Mouse (Mus musculus) MEL (cell line): Measurements from ENCODE around the gene Npas3. TPM values are rescaled to one million over a fixed set of nuclear protein-coding genes. Genes with fewer than 3 reads are reported as not detected.

Experiments
- DNase-seq: peaks from one replicate; pipeline ENCODE4 v3.0.0; 2011; ENCODE audit warnings: low read depth, low spot score
- H3K27ac ChIP-seq: 2 replicates; pipeline ENCODE4 v1.5.1; 2012; ENCODE audit warnings: low read depth, mild to moderate bottlenecking, control low read depth, low read length, moderate library complexity; ENCODE audit not compliant: control insufficient read depth
- H3K27me3 ChIP-seq, 2 experiments: fragments of 150-350 bp in 1 of 2; sonication (generic) in 1 of 2; 2 replicates each; pipeline ENCODE4 v1.6.1; 2012; ENCODE audit warnings: low read length in 2 of 2, mild to moderate bottlenecking in 2 of 2, improper control_type of control experiment in 1 of 2, moderate library complexity in 1 of 2; ENCODE audit not compliant: insufficient read depth in 2 of 2, control insufficient read depth in 1 of 2
- H3K36me3 ChIP-seq, 2 experiments: 2 replicates each; pipeline ENCODE4 v1.6.1; 2012 to 2014; ENCODE audit warnings: low read length in 2 of 2, improper control_type of control experiment in 1 of 2, inconsistent platforms in 1 of 2, mild to moderate bottlenecking in 1 of 2; ENCODE audit not compliant: insufficient read depth in 2 of 2, control insufficient read depth in 1 of 2
- H3K4me1 ChIP-seq, 2 experiments: fragments of 150-350 bp in 1 of 2; sonication (generic) in 1 of 2; 2 replicates each; pipeline ENCODE4 v1.6.1; 2012; ENCODE audit warnings: low read length in 2 of 2, improper control_type of control experiment in 1 of 2, mild to moderate bottlenecking in 1 of 2; ENCODE audit not compliant: insufficient read depth in 2 of 2, control insufficient read depth in 1 of 2
- H3K4me3 ChIP-seq, 2 experiments: fragments of 150-350 bp in 1 of 2; sonication (generic) in 1 of 2; 2 replicates each; pipeline ENCODE4 v1.5.1; 2012; ENCODE audit warnings: low read depth in 2 of 2, low read length in 2 of 2, mild to moderate bottlenecking in 2 of 2, moderate library complexity in 2 of 2, control low read depth in 1 of 2, improper control_type of control experiment in 1 of 2; ENCODE audit not compliant: control insufficient read depth in 1 of 2, insufficient read depth in 1 of 2
- H3K79me2 ChIP-seq: 2 replicates; pipeline ENCODE4 v1.6.1; 2012; ENCODE audit warnings: mild to moderate bottlenecking, low read length, moderate library complexity; ENCODE audit not compliant: control insufficient read depth, poor library complexity, insufficient read depth
- H3K9ac ChIP-seq: 2 replicates; pipeline ENCODE4 v1.6.1; 2012; ENCODE audit warnings: low read depth, mild to moderate bottlenecking, control low read depth, low read length, moderate library complexity; ENCODE audit not compliant: control insufficient read depth, poor library complexity, severe bottlenecking
- H3K9me3 ChIP-seq: fragments of 150-350 bp; sonication (generic); replicated peaks from 2 replicates; pipeline ENCODE4 v1.6.1; 2012; ENCODE audit warnings: mild to moderate bottlenecking, low read length, improper control_type of control experiment, moderate library complexity; ENCODE audit not compliant: insufficient read depth
- CHD2 ChIP-seq: IDR thresholded peaks from 2 replicates; pipeline ENCODE4 v1.6.1; 2011; ENCODE audit warnings: low read length, improper control_type of control experiment
- CTCF ChIP-seq, 3 experiments: IDR thresholded peaks in 2 of 3; conservative IDR thresholded peaks in 1 of 3; 2 replicates each; pipeline ENCODE4 v1.5.1; 2011 to 2012; ENCODE audit warnings: low read length in 3 of 3, low read depth in 2 of 3, mild to moderate bottlenecking in 2 of 3, improper control_type of control experiment in 1 of 3, inconsistent platforms in 1 of 3, mixed read lengths in 1 of 3, moderate library complexity in 1 of 3; ENCODE audit not compliant: control insufficient read depth in 1 of 3, insufficient read depth in 1 of 3, poor library complexity in 1 of 3, severe bottlenecking in 1 of 3
- E2F4 ChIP-seq: IDR thresholded peaks from 2 replicates; pipeline ENCODE4 v1.6.1; 2011; ENCODE audit warnings: low read depth, low read length, improper control_type of control experiment, borderline replicate concordance
- EP300 ChIP-seq, 2 experiments: IDR thresholded peaks; 2 replicates each; pipeline ENCODE4 v1.6.1; 2011; ENCODE audit warnings: improper control_type of control experiment in 2 of 2, low read length in 2 of 2, low read depth in 1 of 2, mild to moderate bottlenecking in 1 of 2
- GATA1 ChIP-seq: IDR thresholded peaks from 2 replicates; pipeline ENCODE4 v1.6.1; 2011; ENCODE audit warnings: low read depth, low read length, improper control_type of control experiment
- HCFC1 ChIP-seq: IDR thresholded peaks from 2 replicates; pipeline ENCODE4 v1.6.1; 2012; ENCODE audit warnings: low read depth, mild to moderate bottlenecking, inconsistent platforms, low read length, improper control_type of control experiment, moderate library complexity
- KAT2A ChIP-seq: conservative IDR thresholded peaks from 2 replicates; pipeline ENCODE4 v1.6.1; 2012; ENCODE audit warnings: low read depth, low read length, improper control_type of control experiment, inconsistent platforms
- MAX ChIP-seq: IDR thresholded peaks from 2 replicates; pipeline ENCODE4 v1.6.1; 2011; ENCODE audit warnings: low read length, improper control_type of control experiment
- MAZ ChIP-seq: IDR thresholded peaks from 2 replicates; pipeline ENCODE4 v1.6.1; 2012; ENCODE audit warnings: low read depth, mild to moderate bottlenecking, inconsistent platforms, low read length, improper control_type of control experiment
- MEF2A ChIP-seq: IDR thresholded peaks from 2 replicates; pipeline ENCODE4 v1.6.1; 2014; ENCODE audit warnings: low read depth, mild to moderate bottlenecking, inconsistent platforms, low read length, improper control_type of control experiment; ENCODE audit not compliant: poor library complexity, insufficient replicate concordance, severe bottlenecking; ENCODE audit errors: extremely low read depth
- MXI1 ChIP-seq: IDR thresholded peaks from 2 replicates; pipeline ENCODE4 v1.6.1; 2011; ENCODE audit warnings: mild to moderate bottlenecking, low read depth, low read length, improper control_type of control experiment
- MYB ChIP-seq: IDR thresholded peaks from 2 replicates; pipeline ENCODE4 v1.6.1; 2011; ENCODE audit warnings: mild to moderate bottlenecking, low read depth, low read length, improper control_type of control experiment
- MYC ChIP-seq: IDR thresholded peaks from 2 replicates; pipeline ENCODE4 v1.6.1; 2011; ENCODE audit warnings: low read depth, mild to moderate bottlenecking, low read length, improper control_type of control experiment, moderate library complexity
- NRF1 ChIP-seq: IDR thresholded peaks from 2 replicates; pipeline ENCODE4 v1.6.1; 2014; ENCODE audit warnings: low read depth, mild to moderate bottlenecking, inconsistent platforms, low read length, improper control_type of control experiment, moderate library complexity; ENCODE audit not compliant: poor library complexity, insufficient read depth, severe bottlenecking
- POLR2AphosphoS5 ChIP-seq: IDR thresholded peaks from 2 replicates; pipeline ENCODE4 v1.6.1; 2012; ENCODE audit warnings: low read depth, borderline replicate concordance, mild to moderate bottlenecking, inconsistent platforms, low read length, moderate library complexity, mixed read lengths
- RAD21 ChIP-seq: IDR thresholded peaks from 2 replicates; pipeline ENCODE4 v1.6.1; 2011; ENCODE audit warnings: mild to moderate bottlenecking, low read depth, low read length, improper control_type of control experiment
- RCOR1 ChIP-seq: IDR thresholded peaks from 2 replicates; pipeline ENCODE4 v1.6.1; 2012; ENCODE audit warnings: low read depth, mild to moderate bottlenecking, inconsistent platforms, low read length, improper control_type of control experiment
- SIN3A ChIP-seq: IDR thresholded peaks from 2 replicates; pipeline ENCODE4 v1.6.1; 2012; ENCODE audit warnings: low read length, improper control_type of control experiment, inconsistent platforms
- TAL1 ChIP-seq: IDR thresholded peaks from 2 replicates; pipeline ENCODE4 v1.6.1; 2012; ENCODE audit warnings: mild to moderate bottlenecking, inconsistent platforms, low read length, moderate library complexity, mixed read lengths
- TCF12 ChIP-seq: IDR thresholded peaks from 2 replicates; pipeline ENCODE4 v1.6.1; 2014; ENCODE audit warnings: low read depth, mild to moderate bottlenecking, inconsistent platforms, low read length, improper control_type of control experiment, moderate library complexity
- UBTF ChIP-seq: IDR thresholded peaks from 2 replicates; pipeline ENCODE4 v1.6.1; 2012; ENCODE audit warnings: low read depth, mild to moderate bottlenecking, inconsistent platforms, low read length, improper control_type of control experiment, moderate library complexity, borderline replicate concordance; ENCODE audit not compliant: insufficient read depth
- USF2 ChIP-seq, 2 experiments: IDR thresholded peaks; 2 replicates each; pipeline ENCODE4 v1.6.1; 2011 to 2012; ENCODE audit warnings: improper control_type of control experiment in 2 of 2, low read length in 2 of 2, borderline replicate concordance in 1 of 2, inconsistent platforms in 1 of 2, low read depth in 1 of 2, mild to moderate bottlenecking in 1 of 2; ENCODE audit not compliant: insufficient read depth in 1 of 2
- ZC3H11A ChIP-seq: IDR thresholded peaks from 2 replicates; pipeline ENCODE4 v1.6.1; 2012; ENCODE audit warnings: low read depth, mild to moderate bottlenecking, inconsistent platforms, low read length, improper control_type of control experiment
- ZMIZ1 ChIP-seq: IDR thresholded peaks from 2 replicates; pipeline ENCODE4 v1.6.1; 2012; ENCODE audit warnings: low read depth, mild to moderate bottlenecking, inconsistent platforms, low read length, improper control_type of control experiment, moderate library complexity
- ZNF384 ChIP-seq: IDR thresholded peaks from 2 replicates; pipeline ENCODE4 v1.6.1; 2012; ENCODE audit warnings: low read depth, mild to moderate bottlenecking, inconsistent platforms, low read length, improper control_type of control experiment
- polyA plus RNA-seq, 2 experiments: library from polyadenylated mRNA; stranded (reverse) in 1 of 2; unstranded in 1 of 2; fragments of >175 nt in 1 of 2; fragments of >200 nt in 1 of 2; gene quantifications; 2 replicates each; pipeline versions ENCODE4 v1.2.1 to v1.2.4; 2012; ENCODE audit warnings: low replicate concordance in 2 of 2, low read depth in 1 of 2; ENCODE audit not compliant: insufficient read length in 2 of 2, insufficient read depth in 1 of 2, missing spikeins in 1 of 2
- total RNA-seq: library from RNA; depleted of rRNA; stranded (reverse); fragments of 300-350 nt; gene quantifications from 2 replicates; pipeline ENCODE4 v1.2.3, GENCODE M21; 2012

Gene Npas3
- total and polyA plus RNA-seq, 3 experiments: not detected

- TF ChIP-seq GATA1 (no peak), ZNF384 (no peak), E2F4 (no peak), CHD2 (no peak), SIN3A (no peak), MYC (no peak), TCF12 (no peak), UBTF (no peak), RCOR1 (no peak)
- H3K27ac ChIP-seq: no peak overlapping the region
- H3K4me1 ChIP-seq: no peaks in the 10 kb centered on the region
- no peaks in the 10 kb centered on the region for H3K27me3 ChIP-seq
- no peaks in the 10 kb centered on the region for H3K79me2 ChIP-seq
- no peak for DNase-seq
- H3K36me3 ChIP-seq: no peaks in the 10 kb centered on the region
- H3K9ac ChIP-seq: no peak overlapping the region
- H3K4me3 ChIP-seq: no peak overlapping the region
- H3K9me3 ChIP-seq: no peaks in the 10 kb centered on the region
Observed at GRCm38 (mm10) chr12:53623793-53624192, 375.3 kb downstream of the Npas3 start.

- no peak for DNase-seq
- Histone ChIP-seq H3K4me3 (no peak overlapping the region), H3K79me2 (no peaks in the 10 kb centered on the region), H3K36me3 (no peaks in the 10 kb centered on the region), H3K9me3 (no peaks in the 10 kb centered on the region), H3K27me3 (no peaks in the 10 kb centered on the region)
- no peak for TF ChIP-seq NRF1
- TF ChIP-seq MAZ: no peak
- no peak for TF ChIP-seq KAT2A
- no peak for TF ChIP-seq MXI1
- no peak for TF ChIP-seq EP300 (IDR thresholded peaks at IDR 0.05; ENCODE audit: low read depth in 1 of 2, low read length in 2 of 2)
- TF ChIP-seq CHD2: no peak
- TF ChIP-seq USF2 (IDR thresholded peaks at IDR 0.05; ENCODE audit: borderline replicate concordance in 1 of 2, insufficient read depth in 1 of 2, low read depth in 1 of 2, low read length in 2 of 2): no peak
- TF ChIP-seq ZMIZ1: no peak
- TF ChIP-seq POLR2AphosphoS5: no peak
- TF ChIP-seq HCFC1: no peak
- no peak for TF ChIP-seq CTCF (IDR thresholded peaks at IDR 0.05 in 2 of 3, conservative IDR thresholded peaks at IDR 0.05 in 1 of 3; ENCODE audit: control insufficient read depth in 1 of 3, insufficient read depth in 1 of 3, low read depth in 2 of 3, low read length in 3 of 3, poor library complexity in 1 of 3, severe bottlenecking in 1 of 3)
- TF ChIP-seq MEF2A: no peak
- TF ChIP-seq ZNF384: no peak
- TF ChIP-seq MYB: no peak
- TF ChIP-seq TCF12: no peak
- TF ChIP-seq ZC3H11A: no peak
- no peak for TF ChIP-seq MAX
- TF ChIP-seq RAD21: no peak
- no peak for TF ChIP-seq TAL1
- TF ChIP-seq, all 39 proteins: peak for 0
- Histone ChIP-seq H3K27ac (no peak overlapping the region), H3K4me1 (no peaks in the 10 kb centered on the region), H3K9ac (no peak overlapping the region)
Observed at GRCm38 (mm10) chr12:53624379-53625021, 376.0 kb downstream of the Npas3 start.
